ENCODE assay signal across 24 mouse cellular contexts in the genomic region with DNA sequence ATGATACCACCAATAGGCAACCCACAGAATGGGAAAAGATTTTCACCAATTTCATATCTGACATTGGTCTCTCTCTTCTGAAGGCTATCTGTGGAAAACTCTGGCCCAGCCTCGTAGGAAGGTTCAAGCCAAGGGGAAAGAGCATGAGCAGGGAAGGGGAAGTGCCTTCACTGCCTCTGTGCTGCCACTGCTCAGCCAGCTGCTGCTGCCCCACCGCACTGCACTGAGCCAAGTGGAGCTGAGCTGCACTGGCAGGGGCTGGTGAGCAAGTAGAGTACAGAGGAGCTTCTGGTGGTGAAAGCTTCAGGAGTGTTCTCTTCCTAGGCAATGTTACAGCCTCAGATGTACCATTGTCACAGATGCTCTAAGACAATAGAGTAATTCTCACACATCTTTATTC. TPM values are rescaled to one million over a fixed set of nuclear protein-coding genes. Genes with fewer than 3 reads are reported as not detected.
DNase-seq lines count a peak whose midpoint lies in the region; ATAC-seq and TF ChIP-seq lines count a peak whose summit lies in the region.
"Had no signal": no experiment of that assay in that cellular context is flagged by ENCODE, and none has a peak within 500 bp of the region (broad histone marks: within the 10 kb centered on the region; RNA-seq: fewer than 3 reads in every experiment).

No protein-coding gene starts in this region.

- no peak for TF ChIP-seq RAD21 in MEL (IDR thresholded peaks at IDR 0.05; ENCODE audit: low read depth, low read length)

- peaks cover 0 to 2% of the 10 kb centered on the region in 2 experiments; a peak in 2 of 4 replicates for H3K36me3 ChIP-seq in MEL (ENCODE audit: control insufficient read depth in 1 of 2, insufficient read depth in 2 of 2, low read length in 2 of 2)
- H3K36me3 ChIP-seq in kidney, embryonic 16.5 days (ENCODE audit: insufficient read depth, low read length) = no peaks in the 10 kb centered on the region
- H3K36me3 ChIP-seq: embryonic facial prominence, embryonic 12.5 days; embryonic facial prominence, embryonic 15.5 days; forebrain, embryonic 12.5 days; forebrain, embryonic 15.5 days; hindbrain, embryonic 10.5 days; hindbrain, embryonic 13.5 days had no signal

- TF ChIP-seq CTCF in MEL (IDR thresholded peaks at IDR 0.05 in 2 of 3, conservative IDR thresholded peaks at IDR 0.05 in 1 of 3; ENCODE audit: control insufficient read depth in 1 of 3, insufficient read depth in 1 of 3, low read depth in 2 of 3, low read length in 3 of 3, poor library complexity in 1 of 3, severe bottlenecking in 1 of 3) = no peak

- no peak for TF ChIP-seq EP300 in MEL (IDR thresholded peaks at IDR 0.05; ENCODE audit: low read depth in 1 of 2, low read length in 2 of 2)

- DNase-seq in 3134 (ENCODE audit: extremely low read depth, insufficient read length, low spot score) (peak; percentile 6), MEL (ENCODE audit: low read depth, low spot score) (peak; percentile 23)
- DNase-seq in lung, postnatal 36 days = no peak
- DNase-seq: adrenal gland, postnatal 10 days; adrenal gland, postnatal 36 days; cerebellum, adult 18-20 months; cerebellum, adult 9-10 months; cerebellum, postnatal 14 days; gastrocnemius, postnatal 10 days; gastrocnemius, postnatal 36 days; heart, adult 11 months had no signal

- no peaks in the 10 kb centered on the region for H3K27me3 ChIP-seq in MEL (ENCODE audit: control insufficient read depth in 1 of 2, insufficient read depth in 2 of 2, low read length in 2 of 2)
- no peaks in the 10 kb centered on the region for H3K27me3 ChIP-seq in kidney, embryonic 16.5 days (ENCODE audit: insufficient read depth, low read length)
- H3K27me3 ChIP-seq: embryonic facial prominence, embryonic 12.5 days; embryonic facial prominence, embryonic 15.5 days; forebrain, embryonic 12.5 days; forebrain, embryonic 15.5 days; hindbrain, embryonic 13.5 days; Patski had no signal

- peak; percentile 67 to 71; a peak in 3 of 4 replicates for ATAC-seq in hematopoietic stem cell, adult 5-6 weeks (replicated peaks in 1 of 2; ENCODE audit: insufficient read depth in 1 of 2, low FRiP score in 2 of 2, low TSS enrichment in 1 of 2, low read depth in 1 of 2, poor library complexity in 2 of 2, severe bottlenecking in 2 of 2)
- no peak for ATAC-seq in erythroblast, adult 5-6 weeks (replicated peaks; ENCODE audit: low FRiP score, poor library complexity, severe bottlenecking)
- ATAC-seq in kidney, embryonic 16.5 days (ENCODE audit: low FRiP score, low TSS enrichment) = no peak
- ATAC-seq: forebrain, embryonic 15.5 days; hindbrain, embryonic 16.5 days; Patski had no signal

- H3K4me3 ChIP-seq in MEL (ENCODE audit: control insufficient read depth in 1 of 2, insufficient read depth in 1 of 2, low read depth in 2 of 2, low read length in 2 of 2) = no peak overlapping the region
- no peak overlapping the region for H3K4me3 ChIP-seq in kidney, embryonic 16.5 days (ENCODE audit: low read length)
- H3K4me3 ChIP-seq: embryonic facial prominence, embryonic 12.5 days; embryonic facial prominence, embryonic 15.5 days; erythroblast, embryonic 14.5 days; forebrain, embryonic 12.5 days; forebrain, embryonic 15.5 days; hindbrain, embryonic 10.5 days; hindbrain, embryonic 13.5 days had no signal

- H3K9ac ChIP-seq in MEL (ENCODE audit: control insufficient read depth, low read depth, low read length, poor library complexity, severe bottlenecking) = no peak overlapping the region
- H3K9ac ChIP-seq in kidney, embryonic 16.5 days (replicated peaks; ENCODE audit: low read length) = no peak overlapping the region
- H3K9ac ChIP-seq: embryonic facial prominence, embryonic 12.5 days; embryonic facial prominence, embryonic 15.5 days; forebrain, embryonic 12.5 days; forebrain, embryonic 15.5 days; hindbrain, embryonic 13.5 days had no signal

- no peaks in the 10 kb centered on the region for H3K79me2 ChIP-seq in MEL (ENCODE audit: control insufficient read depth, insufficient read depth, low read length, poor library complexity)

- H3K9me3 ChIP-seq in MEL (replicated peaks; ENCODE audit: insufficient read depth, low read length) = no peaks in the 10 kb centered on the region
- H3K9me3 ChIP-seq in kidney, embryonic 16.5 days (ENCODE audit: low read length) = no peaks in the 10 kb centered on the region
- H3K9me3 ChIP-seq: embryonic facial prominence, embryonic 12.5 days; embryonic facial prominence, embryonic 15.5 days; forebrain, embryonic 12.5 days; forebrain, embryonic 15.5 days; hindbrain, embryonic 10.5 days; hindbrain, embryonic 13.5 days had no signal

- no peak overlapping the region for H3K4me2 ChIP-seq in kidney, embryonic 16.5 days (replicated peaks; ENCODE audit: low read depth, low read length)
- H3K4me2 ChIP-seq: embryonic facial prominence, embryonic 12.5 days; embryonic facial prominence, embryonic 15.5 days; forebrain, embryonic 12.5 days; forebrain, embryonic 15.5 days; heart, embryonic 11.5 days; hindbrain, embryonic 13.5 days had no signal

- peaks cover 0 to 5% of the 10 kb centered on the region in 2 experiments; a peak in 2 of 4 replicates for H3K4me1 ChIP-seq in MEL (ENCODE audit: control insufficient read depth in 1 of 2, insufficient read depth in 2 of 2, low read length in 2 of 2)
- H3K4me1 ChIP-seq in kidney, embryonic 16.5 days (ENCODE audit: insufficient read depth, low read length) = peaks cover 10% of the 10 kb centered on the region
- H3K4me1 ChIP-seq: forebrain, embryonic 12.5 days; forebrain, embryonic 15.5 days; hindbrain, embryonic 13.5 days had no signal

- WGBS in kidney, embryonic 16.5 days = 44% methylated on average over 2 of the region's 2 CpGs

- H3K27ac ChIP-seq in MEL (ENCODE audit: control insufficient read depth, low read depth, low read length) = no peak overlapping the region
- H3K27ac ChIP-seq in kidney, embryonic 16.5 days (ENCODE audit: low read length) = no peak overlapping the region
- H3K27ac ChIP-seq: embryonic facial prominence, embryonic 12.5 days; embryonic facial prominence, embryonic 15.5 days; forebrain, embryonic 12.5 days; forebrain, embryonic 15.5 days; hindbrain, embryonic 10.5 days; hindbrain, embryonic 13.5 days had no signal

- no peak for TF ChIP-seq POLR2A in MEL (IDR thresholded peaks at IDR 0.05; ENCODE audit: control insufficient read depth in 1 of 2, insufficient read depth in 1 of 2, low read depth in 1 of 2, low read length in 2 of 2, poor library complexity in 1 of 2)

TF ChIP-seq in MEL, 35 proteins besides CTCF, POLR2A, EP300 and RAD21:
- TF ChIP-seq RCOR1 (IDR thresholded peaks at IDR 0.05; ENCODE audit: low read depth, low read length) = no peak
- no peak for TF ChIP-seq MXI1 (IDR thresholded peaks at IDR 0.05; ENCODE audit: low read depth, low read length)
- no peak for TF ChIP-seq GATA1 (IDR thresholded peaks at IDR 0.05; ENCODE audit: low read depth, low read length)
- no peak for TF ChIP-seq POLR2AphosphoS5 (IDR thresholded peaks at IDR 0.05; ENCODE audit: borderline replicate concordance, low read depth, low read length)
- no peak for TF ChIP-seq MEF2A (IDR thresholded peaks at IDR 0.05; ENCODE audit: extremely low read depth, insufficient replicate concordance, low read depth, low read length, poor library complexity, severe bottlenecking)
- TF ChIP-seq ELF1 (IDR thresholded peaks at IDR 0.05; ENCODE audit: low read depth, low read length) = no peak
- no peak for TF ChIP-seq NRF1 (IDR thresholded peaks at IDR 0.05; ENCODE audit: insufficient read depth, low read depth, low read length, poor library complexity, severe bottlenecking)
- no peak for TF ChIP-seq ZKSCAN1 (IDR thresholded peaks at IDR 0.05; ENCODE audit: low read depth, low read length)
- no peak for TF ChIP-seq HCFC1 (IDR thresholded peaks at IDR 0.05; ENCODE audit: low read depth, low read length)
- TF ChIP-seq TCF12 (IDR thresholded peaks at IDR 0.05; ENCODE audit: low read depth, low read length) = no peak
- TF ChIP-seq JUND (IDR thresholded peaks at IDR 0.05; ENCODE audit: low read depth, low read length) = no peak
- no peak for TF ChIP-seq MYC (IDR thresholded peaks at IDR 0.05; ENCODE audit: low read depth, low read length)

RNA-seq across cellular contexts. Expression of a gene that starts 31.4 kb away (rescaled TPM):
- total RNA-seq in MEL (2012; rRNA removed) = 1.0 and 1.6 TPM in 2 replicates
- 1 to 10 TPM in 1 of 2 experiments, not detected in 1; 6.4 TPM for polyA plus RNA-seq in MEL (2012; ENCODE audit: insufficient read depth in 1 of 2, insufficient read length in 2 of 2, low read depth in 1 of 2, low replicate concordance in 2 of 2, missing spikeins in 1 of 2)
- 0.94 and 11.9 TPM in 2 replicates for total RNA-seq in hematopoietic stem cell, adult 5-6 weeks (2017)
- not detected in 2 replicates for total RNA-seq in erythroblast, adult 5-6 weeks (2015; ENCODE audit: low replicate concordance)
- not detected in 2 replicates for total RNA-seq in erythroblast, adult 5-6 weeks (2017; ENCODE audit: low replicate concordance)
- 30.6 and 44.9 TPM in 2 replicates for polyA plus RNA-seq in kidney, embryonic 16.5 days (2015; fragmentation: Nextera tagmentation; extraction: Ambion mirVana)
- polyA plus RNA-seq: erythroblast, embryonic 14.5 days had no signal

RNA-seq across cellular contexts. Expression of a gene that starts 59.5 kb away (rescaled TPM):
- not detected in 2 replicates for total RNA-seq in MEL (2012; rRNA removed)
- polyA plus RNA-seq in MEL (2012; ENCODE audit: insufficient read depth in 1 of 2, insufficient read length in 2 of 2, low read depth in 1 of 2, low replicate concordance in 2 of 2, missing spikeins in 1 of 2) = under 1 TPM in 1 of 2 experiments, not detected in 1; 0.13 TPM
- total RNA-seq in hematopoietic stem cell, adult 5-6 weeks (2017) = not detected in 2 replicates
- total RNA-seq in erythroblast, adult 5-6 weeks (2015; ENCODE audit: low replicate concordance) = not detected in 2 replicates
- total RNA-seq in erythroblast, adult 5-6 weeks (2017; ENCODE audit: low replicate concordance) = not detected in 2 replicates
- 0.74 and 0.78 TPM in 2 replicates for polyA plus RNA-seq in kidney, embryonic 16.5 days (2015; fragmentation: Nextera tagmentation; extraction: Ambion mirVana)
- polyA plus RNA-seq: erythroblast, embryonic 14.5 days had no signal

Comparison
In these comparisons a context has a peak if more than half of its experiments do, and no peak if none do; other contexts are left out.
1. ATAC-seq: peak in hematopoietic stem cell, adult 5-6 weeks (2 of 2); none in erythroblast, adult 5-6 weeks (single experiment) and kidney, embryonic 16.5 days (single experiment).